Mouse (Mus musculus) lung, postnatal 0 days (tissue): Measurements from ENCODE around the gene Ptprn2. TPM values are rescaled to one million over a fixed set of nuclear protein-coding genes. Genes with fewer than 3 reads are reported as not detected.

Source experiments
- ATAC-seq: fragments of 200-750 bp; cut with Nextera tagmentation; 2 replicates; pipeline ENCODE4 v1.8.0; 2017; ENCODE audit warnings: moderate library complexity
- DNase-seq: peaks from one replicate; pipeline ENCODE4 v3.0.0-alpha.2; 2016; ENCODE audit warnings: low spot score
- H3K27ac ChIP-seq: fragments of 300-500 bp; sonication (generic); 2 replicates; pipeline ENCODE4 v1.5.1; 2014; ENCODE audit warnings: antibody characterized with exemption, mild to moderate bottlenecking, low read length, mixed read lengths
- H3K27me3 ChIP-seq: fragments of 300-500 bp; sonication (generic); replicated peaks from 2 replicates; pipeline ENCODE4 v1.6.1; 2014; ENCODE audit warnings: low read length, mixed read lengths; ENCODE audit not compliant: insufficient read depth
- H3K36me3 ChIP-seq: fragments of 300-500 bp; sonication (generic); 2 replicates; pipeline ENCODE4 v1.6.1; 2014; ENCODE audit warnings: low read length, mixed read lengths; ENCODE audit not compliant: insufficient read depth
- H3K4me1 ChIP-seq: fragments of 300-500 bp; sonication (generic); 2 replicates; pipeline ENCODE4 v1.6.1; 2014; ENCODE audit warnings: antibody characterized with exemption, low read depth, low read length, mixed read lengths; ENCODE audit not compliant: insufficient read depth
- H3K4me2 ChIP-seq: fragments of 300-500 bp; sonication (generic); replicated peaks from 2 replicates; pipeline ENCODE4 v1.6.1; 2014; ENCODE audit warnings: low read depth, mild to moderate bottlenecking, low read length, moderate library complexity, mixed read lengths
- H3K4me3 ChIP-seq: fragments of 300-500 bp; sonication (generic); 2 replicates; pipeline ENCODE4 v1.5.1; 2014; ENCODE audit warnings: low read depth, low read length
- H3K9ac ChIP-seq: fragments of 300-500 bp; sonication (generic); replicated peaks from 2 replicates; pipeline ENCODE4 v1.6.1; 2014; ENCODE audit warnings: low read depth, mild to moderate bottlenecking
- H3K9me3 ChIP-seq: fragments of 300-500 bp; sonication (generic); 2 replicates; pipeline ENCODE4 v1.6.1; 2016; ENCODE audit warnings: low read length, mixed read lengths
- CTCF ChIP-seq: IDR thresholded peaks from 2 replicates; pipeline ENCODE4 v1.5.1; 2016; ENCODE audit warnings: antibody characterized with exemption, mild to moderate bottlenecking
- EP300 ChIP-seq: IDR thresholded peaks from 2 replicates; pipeline ENCODE4 v1.6.1; 2016; ENCODE audit warnings: antibody characterized with exemption, mild to moderate bottlenecking, control low read depth
- WGBS: fragments of 180-500 bp; shearing (Covaris S2); extraction: QIAGEN DNeasy Blood & Tissue Kit; methylation state at CpG from one replicate; pipeline ENCODE4 v1.1.7; 2014; 5-methylcytosine and 5-hydroxymethylcytosine counted together
- polyA plus RNA-seq: library from polyadenylated mRNA; unstranded; fragments of >200 nt; fragmentation: Nextera tagmentation; extraction: Ambion mirVana; gene quantifications from 2 replicates; pipeline ENCODE4 v1.2.1, GENCODE M21; 2015

Ptprn2 gene
- polyA plus RNA-seq, 1 experiment from 2014 or later, result 0.24 TPM

- no peak overlapping the region for H3K4me2 ChIP-seq
- no peaks in the 10 kb centered on the region for H3K36me3 ChIP-seq
- DNase-seq, result no peak
- no peak overlapping the region for H3K27ac ChIP-seq
- H3K4me1 ChIP-seq, result no peaks in the 10 kb centered on the region
- no peak for TF ChIP-seq CTCF
- TF ChIP-seq EP300, result no peak
- H3K9ac ChIP-seq, result no peak overlapping the region
- no peak overlapping the region for H3K4me3 ChIP-seq
- H3K9me3 ChIP-seq, result no peaks in the 10 kb centered on the region
- H3K27me3 ChIP-seq, result no peaks in the 10 kb centered on the region
- WGBS, result 88% methylated on average over 5 of the region's 5 CpGs
- ATAC-seq, result no peak
Observed at GRCm38 (mm10) chr12:116467030-116467429, 18.5 kb upstream of the Ptprn2 start.

- TF ChIP-seq CTCF (no peak), EP300 (no peak)
- no peak overlapping the region for H3K4me2 ChIP-seq
- no peaks in the 10 kb centered on the region for H3K4me1 ChIP-seq
- DNase-seq, result no peak
- no peaks in the 10 kb centered on the region for H3K27me3 ChIP-seq
- no peak overlapping the region for H3K4me3 ChIP-seq
- WGBS, result 77% methylated on average over 1 of the region's 1 CpGs
- no peak for ATAC-seq
- H3K9ac ChIP-seq, result no peak overlapping the region
- H3K9me3 ChIP-seq, result no peaks in the 10 kb centered on the region
- no peaks in the 10 kb centered on the region for H3K36me3 ChIP-seq
- H3K27ac ChIP-seq, result no peak overlapping the region
Observed at GRCm38 (mm10) chr12:116468348-116468747, 17.2 kb upstream of the Ptprn2 start.

- Histone ChIP-seq H3K9ac (no peak overlapping the region), H3K27ac (no peak overlapping the region), H3K4me3 (no peak overlapping the region), H3K4me1 (no peaks in the 10 kb centered on the region), H3K36me3 (no peaks in the 10 kb centered on the region), H3K9me3 (no peaks in the 10 kb centered on the region), H3K27me3 (no peaks in the 10 kb centered on the region), H3K4me2 (no peak overlapping the region)
- no peak for DNase-seq
- ATAC-seq, result no peak
- TF ChIP-seq EP300 (no peak), CTCF (no peak)
- WGBS, result 81% methylated on average over 3 of the region's 3 CpGs
Observed at GRCm38 (mm10) chr12:116469096-116469495, 16.4 kb upstream of the Ptprn2 start.

- TF ChIP-seq EP300 (no peak), CTCF (no peak)
- no peaks in the 10 kb centered on the region for H3K9me3 ChIP-seq
- DNase-seq, result no peak
- no peak for ATAC-seq
- H3K4me2 ChIP-seq, result no peak overlapping the region
- H3K36me3 ChIP-seq, result no peaks in the 10 kb centered on the region
- H3K4me3 ChIP-seq, result no peak overlapping the region
- 65% methylated on average over 2 of the region's 2 CpGs for WGBS
- H3K4me1 ChIP-seq, result no peaks in the 10 kb centered on the region
- H3K27ac ChIP-seq, result no peak overlapping the region
- H3K27me3 ChIP-seq, result no peaks in the 10 kb centered on the region
- no peak overlapping the region for H3K9ac ChIP-seq
Observed at GRCm38 (mm10) chr12:116473264-116473663, 12.3 kb upstream of the Ptprn2 start.

GRCm38 (mm10) chr12:116473761-116474160, 11.8 kb upstream of the Ptprn2 start:
- H3K4me2 ChIP-seq, result no peak overlapping the region
- no peaks in the 10 kb centered on the region for H3K27me3 ChIP-seq
- H3K9me3 ChIP-seq, result no peaks in the 10 kb centered on the region
- H3K4me1 ChIP-seq, result no peaks in the 10 kb centered on the region
- TF ChIP-seq CTCF (no peak), EP300 (no peak)
- no peak for ATAC-seq
- H3K36me3 ChIP-seq, result no peaks in the 10 kb centered on the region
- H3K4me3 ChIP-seq, result no peak overlapping the region
- H3K9ac ChIP-seq, result no peak overlapping the region
- no peak overlapping the region for H3K27ac ChIP-seq
- no peak for DNase-seq

GRCm38 (mm10) chr12:116474676-116475075, 10.8 kb upstream of the Ptprn2 start:
- 55% methylated on average over 3 of the region's 3 CpGs for WGBS
- H3K9me3 ChIP-seq, result no peaks in the 10 kb centered on the region
- H3K4me3 ChIP-seq, result no peak overlapping the region
- no peaks in the 10 kb centered on the region for H3K36me3 ChIP-seq
- DNase-seq (no peak), ATAC-seq (no peak)
- TF ChIP-seq CTCF (no peak), EP300 (no peak)
- H3K27me3 ChIP-seq, result no peaks in the 10 kb centered on the region
- no peak overlapping the region for H3K27ac ChIP-seq
- H3K4me1 ChIP-seq, result no peaks in the 10 kb centered on the region
- no peak overlapping the region for H3K4me2 ChIP-seq
- no peak overlapping the region for H3K9ac ChIP-seq

GRCm38 (mm10) chr12:116478771-116479170, 6.7 kb upstream of the Ptprn2 start:
- H3K27me3 ChIP-seq, result no peaks in the 10 kb centered on the region
- no peak overlapping the region for H3K4me3 ChIP-seq
- no peaks in the 10 kb centered on the region for H3K4me1 ChIP-seq
- no peaks in the 10 kb centered on the region for H3K9me3 ChIP-seq
- DNase-seq (no peak), ATAC-seq (no peak)
- 41% methylated on average over 1 of the region's 1 CpGs for WGBS
- H3K36me3 ChIP-seq, result no peaks in the 10 kb centered on the region
- TF ChIP-seq CTCF (no peak), EP300 (no peak)
- no peak overlapping the region for H3K4me2 ChIP-seq
- H3K9ac ChIP-seq, result no peak overlapping the region
- H3K27ac ChIP-seq, result no peak overlapping the region
